Mouse (Mus musculus) CH12.LX (cell line): Measurements from ENCODE around the gene Syde1. TPM values are rescaled to one million over a fixed set of nuclear protein-coding genes. Genes with fewer than 3 reads are reported as not detected.

Source experiments
- DNase-seq: peaks from one replicate; pipeline ENCODE4 v3.0.0-alpha.2; 2013; ENCODE audit errors: extremely low read depth
- H3K27ac ChIP-seq: 2 replicates; pipeline ENCODE4 v1.5.1; 2012; ENCODE audit warnings: low read depth, mild to moderate bottlenecking, control low read depth, moderate library complexity; ENCODE audit not compliant: insufficient read depth
- H3K27me3 ChIP-seq: replicated peaks from 2 replicates; pipeline ENCODE3; 2012; ENCODE audit warnings: inconsistent platforms
- H3K36me3 ChIP-seq, 2 experiments: replicated peaks in 1 of 2; 2 replicates each; pipeline versions ENCODE3 to v1.6.1; 2012; ENCODE audit warnings: inconsistent platforms in 1 of 2, low read length in 1 of 2, mild to moderate bottlenecking in 1 of 2, mixed read lengths in 1 of 2, moderate library complexity in 1 of 2; ENCODE audit not compliant: control insufficient read depth in 1 of 2, insufficient read depth in 1 of 2
- H3K4me1 ChIP-seq, 2 experiments: 2 replicates each; pipeline ENCODE4 v1.6.1; 2012; ENCODE audit warnings: inconsistent platforms in 1 of 2, moderate library complexity in 1 of 2; ENCODE audit not compliant: insufficient read depth in 2 of 2, control insufficient read depth in 1 of 2
- H3K4me2 ChIP-seq: 2 replicates; pipeline ENCODE4 v1.6.1; 2012; ENCODE audit warnings: low read depth, mild to moderate bottlenecking, control low read depth; ENCODE audit not compliant: poor library complexity, insufficient read depth, severe bottlenecking
- H3K4me3 ChIP-seq, 3 experiments: fragments of 150-350 bp in 1 of 3; sonication (generic) in 1 of 3; replicated peaks in 1 of 3; 2 replicates each; pipeline versions ENCODE3 to v1.5.1; 2011 to 2012; ENCODE audit warnings: low read depth in 2 of 3, low read length in 2 of 3, mild to moderate bottlenecking in 2 of 3, moderate library complexity in 2 of 3, control low read depth in 1 of 3, improper control_type of control experiment in 1 of 3, inconsistent platforms in 1 of 3, mixed read lengths in 1 of 3; ENCODE audit not compliant: poor library complexity in 1 of 3
- H3K79me2 ChIP-seq: replicated peaks from 2 replicates; pipeline ENCODE4 v1.6.1; 2012; ENCODE audit warnings: mild to moderate bottlenecking, moderate library complexity; ENCODE audit not compliant: control insufficient read depth, poor library complexity, insufficient read depth, severe bottlenecking; ENCODE audit errors: extremely low read depth
- H3K9ac ChIP-seq: 2 replicates; pipeline ENCODE4 v1.6.1; 2012; ENCODE audit warnings: low read depth, mild to moderate bottlenecking, control low read depth, moderate library complexity; ENCODE audit not compliant: insufficient read depth
- H3K9me3 ChIP-seq: replicated peaks from 2 replicates; pipeline ENCODE3; 2012; ENCODE audit warnings: low read length, inconsistent platforms, mixed read lengths
- BHLHE40 ChIP-seq: IDR thresholded peaks from 2 replicates; pipeline ENCODE4 v1.6.1; 2011; ENCODE audit warnings: mild to moderate bottlenecking, low read depth, low read length, improper control_type of control experiment
- CHD2 ChIP-seq: IDR thresholded peaks from 2 replicates; pipeline ENCODE4 v1.6.1; 2011; ENCODE audit warnings: low read length, improper control_type of control experiment
- CTCF ChIP-seq, 2 experiments: IDR thresholded peaks in 1 of 2; conservative IDR thresholded peaks in 1 of 2; 2 replicates each; pipeline ENCODE4 v1.5.1; 2011 to 2012; ENCODE audit warnings: low read depth in 2 of 2, low read length in 2 of 2, improper control_type of control experiment in 1 of 2, inconsistent platforms in 1 of 2, mild to moderate bottlenecking in 1 of 2, moderate library complexity in 1 of 2
- EP300 ChIP-seq: IDR thresholded peaks from 2 replicates; pipeline ENCODE4 v1.6.1; 2011; ENCODE audit warnings: low read length, improper control_type of control experiment
- HCFC1 ChIP-seq: IDR thresholded peaks from 2 replicates; pipeline ENCODE4 v1.6.1; 2012; ENCODE audit warnings: low read depth, mild to moderate bottlenecking, inconsistent platforms, low read length, improper control_type of control experiment
- IRF4 ChIP-seq: IDR thresholded peaks from 2 replicates; pipeline ENCODE4 v1.6.1; 2014; ENCODE audit warnings: low read depth, mild to moderate bottlenecking, inconsistent platforms, low read length, improper control_type of control experiment
- KAT2A ChIP-seq: IDR thresholded peaks from 2 replicates; pipeline ENCODE4 v1.6.1; 2012; ENCODE audit warnings: low read length, improper control_type of control experiment, inconsistent platforms; ENCODE audit not compliant: insufficient replicate concordance
- MEF2A ChIP-seq: IDR thresholded peaks from 2 replicates; pipeline ENCODE4 v1.6.1; 2014; ENCODE audit warnings: low read depth, mild to moderate bottlenecking, inconsistent platforms, low read length, improper control_type of control experiment, borderline replicate concordance
- MXI1 ChIP-seq: IDR thresholded peaks from 2 replicates; pipeline ENCODE4 v1.6.1; 2011; ENCODE audit warnings: mild to moderate bottlenecking, low read depth, low read length, improper control_type of control experiment
- NELFE ChIP-seq: IDR thresholded peaks from 2 replicates; pipeline ENCODE4 v1.6.1; 2011; ENCODE audit warnings: low read depth, low read length, improper control_type of control experiment
- PAX5 ChIP-seq: IDR thresholded peaks from 2 replicates; pipeline ENCODE4 v1.6.1; 2012; ENCODE audit warnings: low read length, inconsistent platforms, mixed read lengths
- POLR2AphosphoS2 ChIP-seq: IDR thresholded peaks from 2 replicates; pipeline ENCODE4 v1.6.1; 2011; ENCODE audit warnings: low read depth, low read length, improper control_type of control experiment
- RAD21 ChIP-seq: IDR thresholded peaks from 2 replicates; pipeline ENCODE4 v1.6.1; 2011; ENCODE audit warnings: low read depth, mild to moderate bottlenecking, low read length, improper control_type of control experiment, moderate library complexity
- RCOR1 ChIP-seq: conservative IDR thresholded peaks from 2 replicates; pipeline ENCODE4 v1.6.1; 2012; ENCODE audit warnings: low read depth, mild to moderate bottlenecking, inconsistent platforms, low read length, improper control_type of control experiment
- SIN3A ChIP-seq: IDR thresholded peaks from 2 replicates; pipeline ENCODE4 v1.6.1; 2012; ENCODE audit warnings: low read length, improper control_type of control experiment, inconsistent platforms
- SMC3 ChIP-seq: IDR thresholded peaks from 2 replicates; pipeline ENCODE4 v1.6.1; 2011; ENCODE audit warnings: low read depth, low read length, improper control_type of control experiment
- TCF12 ChIP-seq: IDR thresholded peaks from 2 replicates; pipeline ENCODE4 v1.6.1; 2014; ENCODE audit warnings: low read depth, mild to moderate bottlenecking, inconsistent platforms, low read length, improper control_type of control experiment
- USF1 ChIP-seq: IDR thresholded peaks from 2 replicates; pipeline ENCODE4 v1.6.1; 2014; ENCODE audit warnings: low read depth, mild to moderate bottlenecking, inconsistent platforms, low read length, improper control_type of control experiment
- USF2 ChIP-seq: conservative IDR thresholded peaks from 2 replicates; pipeline ENCODE4 v1.6.1; 2011; ENCODE audit warnings: low read depth, low read length, improper control_type of control experiment
- ZNF384 ChIP-seq: IDR thresholded peaks from 2 replicates; pipeline ENCODE4 v1.6.1; 2012; ENCODE audit warnings: low read depth, low read length, improper control_type of control experiment, inconsistent platforms
- dilution Hi-C: fragments of 300-500 bp; cut with MboI; formaldehyde crosslinking; loops from 2 replicates; pipeline ENCODE4 v1.14.3; 2020; ENCODE audit warnings: low sequenced_read_pairs; ENCODE audit not compliant: extremely low pct_unique_long_range_greater_than_20kb, extremely low pct_ligation_motif_present
- in situ Hi-C: fragments of 300-500 bp; cut with MboI; formaldehyde crosslinking; loops from 3 replicates; pipeline ENCODE4 v1.14.3; 2019; ENCODE audit warnings: low sequenced_read_pairs, low pct_ligation_motif_present, low pct_unique_long_range_greater_than_20kb, mixed read lengths
- polyA plus RNA-seq: library from polyadenylated mRNA; unstranded; fragments of >175 nt; gene quantifications from 2 replicates; pipeline ENCODE4 v1.2.1, GENCODE M21; 2012; ENCODE audit warnings: low read depth; ENCODE audit not compliant: insufficient read length
- total RNA-seq, 2 experiments: library from RNA; depleted of rRNA; stranded (reverse); fragments of 300-350 nt in 1 of 2; fragments of >200 nt in 1 of 2; gene quantifications; 2 replicates each; pipeline ENCODE4 v1.2.3; 2012 to 2014

Gene Syde1
- total and polyA plus RNA-seq, 3 experiments: not detected

- Histone ChIP-seq H3K27ac (no peak overlapping the region), H3K4me3 (no peak overlapping the region), H3K9me3 (no peaks in the 10 kb centered on the region), H3K4me2 (no peak overlapping the region), H3K9ac (no peak overlapping the region), H3K27me3 (peaks cover 39% of the 10 kb centered on the region), H3K79me2 (no peaks in the 10 kb centered on the region), H3K36me3 (no peaks in the 10 kb centered on the region), H3K4me1 (no peaks in the 10 kb centered on the region)
- DNase-seq: peak; percentile 35
- dilution Hi-C loops (no loop called here), in situ Hi-C loops (no loop called here)
- TF ChIP-seq RAD21 (peak; percentile 71), NELFE (no peak), USF1 (no peak), MXI1 (no peak), CTCF (conservative IDR thresholded peaks at IDR 0.05 in 1 of 2, IDR thresholded peaks at IDR 0.05 in 1 of 2; ENCODE audit: low read depth in 2 of 2, low read length in 2 of 2) (peak in 1 of 2 experiments; percentile 75; a peak in 2 of 4 replicates), EP300 (no peak), PAX5 (no peak), ZNF384 (peak; percentile 85), SMC3 (peak; percentile 41), USF2 (no peak)
These were observed 13.3 kb upstream of the Syde1 start for GRCm38 (mm10) chr10:78605080-78605479.

GRCm38 (mm10) chr10:78599865-78600264 lies 8.1 kb upstream of the Syde1 start:
- Histone ChIP-seq H3K4me1 (0 out of 4 replicates have a peak, but pooled peaks cover 0 to 3% of the 10 kb centered on the region in 2 experiments), H3K4me3 (no peak overlapping the region), H3K9me3 (no peaks in the 10 kb centered on the region), H3K4me2 (peak overlapping the region; percentile 56; the same call in 1 of the 2 replicates), H3K27ac (no peak overlapping the region), H3K79me2 (no peaks in the 10 kb centered on the region), H3K27me3 (peaks cover 53% of the 10 kb centered on the region), H3K36me3 (no peaks in the 10 kb centered on the region), H3K9ac (no peak overlapping the region)
- no peak for TF ChIP-seq KAT2A
- no peak for TF ChIP-seq EP300
- no peak for TF ChIP-seq SMC3
- no peak for TF ChIP-seq SIN3A
- TF ChIP-seq CHD2: no peak
- TF ChIP-seq NELFE: no peak
- no peak for TF ChIP-seq HCFC1
- no peak for TF ChIP-seq IRF4
- TF ChIP-seq MEF2A: no peak
- no peak for TF ChIP-seq MXI1
- no peak for TF ChIP-seq RCOR1
- TF ChIP-seq BHLHE40: no peak
- no peak for TF ChIP-seq POLR2AphosphoS2
- TF ChIP-seq CTCF (conservative IDR thresholded peaks at IDR 0.05 in 1 of 2, IDR thresholded peaks at IDR 0.05 in 1 of 2; ENCODE audit: low read depth in 2 of 2, low read length in 2 of 2): no peak
- TF ChIP-seq TCF12: no peak
- dilution Hi-C loops: no loop called here
- in situ Hi-C loops: loop anchor here (5.0 kb wide), 1 partner anchor 78 kb away; no protein-coding TSS in a partner anchor
- no peak for DNase-seq
